In genomic region chr14:47514816-47515453, GRCm38 (mm10) we compare ENCODE assay signal across 8 mouse cellular contexts. TPM values are rescaled to one million over a fixed set of nuclear protein-coding genes. Genes with fewer than 3 reads are reported as not detected.
DNase-seq lines count a peak whose midpoint lies in the region; ATAC-seq and TF ChIP-seq lines count a peak whose summit lies in the region.

No protein-coding gene starts in this region.

- no peaks in the 10 kb centered on the region for H3K36me3 ChIP-seq in heart, postnatal 0 days (replicated peaks; ENCODE audit: control insufficient read depth, insufficient read depth, low read length)
- no peaks in the 10 kb centered on the region for H3K36me3 ChIP-seq in liver, adult 2 months (ENCODE audit: control insufficient read depth, insufficient read depth, low read length)
- 0 out of 2 replicates have a peak, but pooled peaks cover 1% of the 10 kb centered on the region for H3K36me3 ChIP-seq in small intestine, adult 2 months (ENCODE audit: control insufficient read depth, insufficient read depth, low read length)

- peak; percentile 58 for ATAC-seq in activated CD4-positive, CD25-positive, alpha-beta regulatory T cell, adult 4 months
- peak; percentile 77 for ATAC-seq in heart, postnatal 0 days (ENCODE audit: insufficient read depth, low read depth)

- peak; percentile 4 to 10 for DNase-seq in B cell, adult 2 months
- DNase-seq in heart, postnatal 0 days (ENCODE audit: low spot score), result peak; percentile 30
- peak; percentile 80 for DNase-seq in liver, adult 2 months (ENCODE audit: extremely low read depth, low read depth, low spot score)
- DNase-seq in frontal cortex, postnatal 36 days (ENCODE audit: low spot score in 2 of 2), result no peak
- no peak for DNase-seq in frontal cortex, postnatal 25 days (ENCODE audit: low spot score in 2 of 2)
- no peak for DNase-seq in layer of hippocampus, adult 18-20 months (ENCODE audit: low spot score in 2 of 2)

- H3K27me3 ChIP-seq in heart, postnatal 0 days (ENCODE audit: control insufficient read depth, insufficient read depth, low read length), result no peaks in the 10 kb centered on the region
- no peaks in the 10 kb centered on the region for H3K27me3 ChIP-seq in liver, adult 2 months (ENCODE audit: control insufficient read depth, insufficient read depth, low read length)
- no peaks in the 10 kb centered on the region for H3K27me3 ChIP-seq in small intestine, adult 2 months (ENCODE audit: control insufficient read depth, insufficient read depth, low read length)

- H3K4me1 ChIP-seq in heart, postnatal 0 days (ENCODE audit: control insufficient read depth, insufficient read depth), result peaks cover 5% of the 10 kb centered on the region; the same call in 1 of the 2 replicates
- H3K4me1 ChIP-seq in liver, adult 2 months (ENCODE audit: control insufficient read depth, insufficient read depth, low read length), result peaks cover 21% of the 10 kb centered on the region
- peaks cover 12% of the 10 kb centered on the region for H3K4me1 ChIP-seq in small intestine, adult 2 months (ENCODE audit: control insufficient read depth, insufficient read depth, insufficient read length, low read length)

- no peak for TF ChIP-seq EP300 in heart, postnatal 0 days (IDR thresholded peaks at IDR 0.05; ENCODE audit: low read depth)

- 47% methylated on average over 7 of the region's 7 CpGs for WGBS in heart, postnatal 0 days
- WGBS in liver, adult 2 months, result 3% methylated on average over 7 of the region's 7 CpGs
- WGBS in small intestine, adult 2 months, result 12% methylated on average over 7 of the region's 7 CpGs

- peak overlapping the region; percentile 52 for H3K27ac ChIP-seq in heart, postnatal 0 days (ENCODE audit: low read depth)
- H3K27ac ChIP-seq in liver, adult 2 months (replicated peaks; ENCODE audit: insufficient read depth, low read depth, low read length), result peak overlapping the region; percentile 68
- H3K27ac ChIP-seq in small intestine, adult 2 months (ENCODE audit: insufficient read depth, low read depth, low read length), result peak overlapping the region; percentile 95

- no peaks in the 10 kb centered on the region for H3K9me3 ChIP-seq in heart, postnatal 0 days (replicated peaks; ENCODE audit: control insufficient read depth, low read length)

- TF ChIP-seq POLR2A in liver, adult 2 months (IDR thresholded peaks at IDR 0.05; ENCODE audit: extremely low read depth, insufficient read depth, low read length), result no peak
- TF ChIP-seq POLR2A in small intestine, adult 2 months (IDR thresholded peaks at IDR 0.05; ENCODE audit: low read depth, low read length), result peak; percentile 41; the same call in 1 of the 2 replicates

- no peak for TF ChIP-seq CTCF in heart, postnatal 0 days (IDR thresholded peaks at IDR 0.05; ENCODE audit: low read depth)
- no peak for TF ChIP-seq CTCF in liver, adult 2 months (IDR thresholded peaks at IDR 0.05; ENCODE audit: low read depth, low read length)
- no peak for TF ChIP-seq CTCF in small intestine, adult 2 months (IDR thresholded peaks at IDR 0.05; ENCODE audit: extremely low read depth, insufficient read length, insufficient replicate concordance, low read depth, low read length)

- H3K9ac ChIP-seq in heart, postnatal 0 days (replicated peaks; ENCODE audit: low read depth, low read length), result no peak overlapping the region
- peak overlapping the region; percentile 16; the same call in 1 of the 2 replicates for H3K9ac ChIP-seq in liver, adult 2 months (ENCODE audit: low read depth, low read length)

- no peak overlapping the region for H3K4me3 ChIP-seq in heart, postnatal 0 days (ENCODE audit: low read depth, low read length)
- H3K4me3 ChIP-seq in liver, adult 2 months (ENCODE audit: insufficient read depth, low read depth, low read length), result no peak overlapping the region
- no peak overlapping the region for H3K4me3 ChIP-seq in small intestine, adult 2 months (ENCODE audit: low read depth, low read length)

- no peak overlapping the region for H3K4me2 ChIP-seq in heart, postnatal 0 days (ENCODE audit: low read depth, low read length)

- H3K79me2 ChIP-seq in liver, adult 2 months (ENCODE audit: control insufficient read depth, insufficient read depth, low read length), result peaks cover 43% of the 10 kb centered on the region

RNA-seq across cellular contexts. Expression of gene Atg14, which starts 55.5 kb away (rescaled TPM):
- 1 to 10 TPM; 8.1 to 9.2 TPM for polyA plus RNA-seq in activated CD4-positive, CD25-positive, alpha-beta regulatory T cell, adult 4 months (2017; shearing (Covaris generic))
- 1.3 and 44.1 TPM in 2 replicates for total RNA-seq in heart, postnatal 0 days (2014; rRNA removed; ENCODE audit: low replicate concordance)
- polyA plus RNA-seq in heart, postnatal 0 days (2015; fragmentation: Nextera tagmentation; extraction: Ambion mirVana), result 10.9 and 11.8 TPM in 2 replicates
- total RNA-seq in liver, adult 2 months (2014; rRNA removed), result 13.0 and 13.5 TPM in 2 replicates
- 7.4 and 8.9 TPM in 2 replicates for polyA plus RNA-seq in liver, adult 2 months (2012; rRNA removed)
- polyA plus RNA-seq in small intestine, adult 2 months (2012; rRNA removed), result 2.2 and 5.5 TPM in 2 replicates
- total RNA-seq in layer of hippocampus, adult 18-20 months (2021), result 10 to 100 TPM; 19.9 to 21.1 TPM

Comparison
In these comparisons a context has a peak if more than half of its experiments do, and no peak if none do; other contexts are left out.
1. DNase-seq: peak in B cell, adult 2 months (2 of 2), heart, postnatal 0 days (single experiment) and liver, adult 2 months (single experiment); none in frontal cortex, postnatal 36 days (0 of 2), frontal cortex, postnatal 25 days (0 of 2) and layer of hippocampus, adult 18-20 months (0 of 2).
2. Peak in every context shown above with its lines, with median percentiles within 50 percentile points of each other: H3K27ac ChIP-seq.